Mouse (Mus musculus) hindbrain, postnatal 0 days (tissue): Measurements from ENCODE around the gene Gnb2. TPM values are rescaled to one million over a fixed set of nuclear protein-coding genes. Genes with fewer than 3 reads are reported as not detected.

ENCODE experiments used
- ATAC-seq: fragments of 200-750 bp; cut with Nextera tagmentation; 2 replicates; pipeline ENCODE4 v1.8.0; 2017; ENCODE audit warnings: mild to moderate bottlenecking, moderate TSS enrichment, moderate library complexity
- DNase-seq: peaks from one replicate; pipeline ENCODE4 v3.0.0-alpha.2; 2015; ENCODE audit warnings: low spot score
- H3K27ac ChIP-seq: fragments of 300-500 bp; sonication (generic); 2 replicates; pipeline ENCODE4 v1.5.1; 2014; ENCODE audit warnings: mild to moderate bottlenecking
- H3K27me3 ChIP-seq: fragments of 300-500 bp; sonication (generic); 2 replicates; pipeline ENCODE4 v1.6.1; 2014; ENCODE audit warnings: low read length, mixed read lengths; ENCODE audit not compliant: insufficient read depth
- H3K36me3 ChIP-seq: fragments of 300-500 bp; sonication (generic); 2 replicates; pipeline ENCODE4 v1.6.1; 2014; ENCODE audit warnings: low read length, mixed read lengths; ENCODE audit not compliant: insufficient read depth
- H3K4me1 ChIP-seq: fragments of 300-500 bp; sonication (generic); 2 replicates; pipeline ENCODE4 v1.6.1; 2014; ENCODE audit warnings: antibody characterized with exemption, low read length, mixed read lengths; ENCODE audit not compliant: insufficient read depth
- H3K4me2 ChIP-seq: fragments of 300-500 bp; sonication (generic); 2 replicates; pipeline ENCODE4 v1.6.1; 2014; ENCODE audit warnings: low read depth, mild to moderate bottlenecking, low read length, moderate library complexity, mixed read lengths
- H3K4me3 ChIP-seq: fragments of 300-500 bp; sonication (generic); 2 replicates; pipeline ENCODE4 v1.5.1; 2014; ENCODE audit warnings: low read length
- H3K9ac ChIP-seq: fragments of 300-500 bp; sonication (generic); replicated peaks from 2 replicates; pipeline ENCODE4 v1.6.1; 2014; ENCODE audit warnings: mild to moderate bottlenecking, low read length, moderate library complexity, mixed read lengths
- H3K9me3 ChIP-seq: fragments of 300-500 bp; sonication (generic); 2 replicates; pipeline ENCODE4 v1.6.1; 2016; ENCODE audit warnings: low read length, mixed read lengths
- CTCF ChIP-seq: IDR thresholded peaks from 2 replicates; pipeline ENCODE4 v1.5.1; 2016; ENCODE audit warnings: antibody characterized with exemption, control low read depth, low read depth
- WGBS: fragments of 180-500 bp; shearing (Covaris S2); extraction: QIAGEN DNeasy Blood & Tissue Kit; methylation state at CpG from one replicate; pipeline ENCODE4 v1.1.7; 2014; 5-methylcytosine and 5-hydroxymethylcytosine counted together
- polyA plus RNA-seq: library from polyadenylated mRNA; unstranded; fragments of >200 nt; fragmentation: Nextera tagmentation; extraction: Ambion mirVana; gene quantifications from 2 replicates; pipeline ENCODE4 v1.2.1, GENCODE M21; 2015
- total RNA-seq: library from RNA; depleted of rRNA; stranded (reverse); fragments of >200 nt; gene quantifications from 2 replicates; pipeline ENCODE4 v1.2.3, GENCODE M21; 2014

Gene Gnb2
- total and polyA plus RNA-seq, 2 experiments from 2014 or later = 592 to 1,251 TPM

GRCm38 (mm10) chr5:137569665-137570064, 36.4 kb upstream of the Gnb2 start, which contains the start of gene Tfr2:
Tfr2 (plus strand) TSS chr5:137569840.
- ATAC-seq (no peak), DNase-seq (no peak)
- Histone ChIP-seq H3K4me2 (no peak within 1 kb of the TSS), H3K9ac (no peak within 1 kb of the TSS), H3K4me1 (no peaks in the 10 kb centered on the region), H3K27me3 (no peaks in the 10 kb centered on the region), H3K27ac (no peak within 1 kb of the TSS), H3K36me3 (peaks cover 2% of the 10 kb centered on the region; the same call in 1 of the 2 replicates), H3K9me3 (no peaks in the 10 kb centered on the region), H3K4me3 (no peak within 1 kb of the TSS)
- 32% methylated on average over 9 of the region's 9 CpGs for WGBS
- no peak for TF ChIP-seq CTCF

- no peaks in the 10 kb centered on the region for H3K27me3 ChIP-seq
- no peak overlapping the region for H3K27ac ChIP-seq
- H3K9me3 ChIP-seq = no peaks in the 10 kb centered on the region
- WGBS = 78% methylated on average over 12 of the region's 12 CpGs
- H3K4me2 ChIP-seq = no peak overlapping the region
- H3K4me1 ChIP-seq = no peaks in the 10 kb centered on the region
- no peak for ATAC-seq
- no peak for TF ChIP-seq CTCF
- H3K9ac ChIP-seq = no peak overlapping the region
- no peak for DNase-seq
- H3K36me3 ChIP-seq = peaks cover 7% of the 10 kb centered on the region; the same call in 1 of the 2 replicates
- no peak overlapping the region for H3K4me3 ChIP-seq
These were observed 35.7 kb upstream of the Gnb2 start for GRCm38 (mm10) chr5:137569031-137569430.

- DNase-seq (no peak), ATAC-seq (no peak)
- Histone ChIP-seq H3K27me3 (no peaks in the 10 kb centered on the region), H3K4me1 (no peaks in the 10 kb centered on the region), H3K4me2 (no peak overlapping the region), H3K9me3 (no peaks in the 10 kb centered on the region), H3K27ac (no peak overlapping the region), H3K9ac (no peak overlapping the region), H3K36me3 (peaks cover 7% of the 10 kb centered on the region; the same call in 1 of the 2 replicates), H3K4me3 (no peak overlapping the region)
- TF ChIP-seq CTCF = no peak
- WGBS = 79% methylated on average over 8 of the region's 8 CpGs
These were observed 35.0 kb upstream of the Gnb2 start for GRCm38 (mm10) chr5:137568223-137568798.

GRCm38 (mm10) chr5:137566416-137566815, 33.1 kb upstream of the Gnb2 start:
- H3K4me2 ChIP-seq = no peak overlapping the region
- H3K36me3 ChIP-seq = peaks cover 7% of the 10 kb centered on the region; the same call in 1 of the 2 replicates
- no peak for TF ChIP-seq CTCF
- H3K27me3 ChIP-seq = no peaks in the 10 kb centered on the region
- H3K4me1 ChIP-seq = no peaks in the 10 kb centered on the region
- H3K4me3 ChIP-seq = no peak overlapping the region
- 93% methylated on average over 5 of the region's 5 CpGs for whole genome bisulfite sequencing
- H3K9ac ChIP-seq = no peak overlapping the region
- H3K9me3 ChIP-seq = no peaks in the 10 kb centered on the region
- ATAC-seq (no peak), DNase-seq (no peak)
- H3K27ac ChIP-seq = no peak overlapping the region

- no peak for TF ChIP-seq CTCF
- H3K36me3 ChIP-seq = peaks cover 7% of the 10 kb centered on the region; the same call in 1 of the 2 replicates
- no peak overlapping the region for H3K27ac ChIP-seq
- ATAC-seq (no peak), DNase-seq (no peak)
- no peak overlapping the region for H3K9ac ChIP-seq
- H3K27me3 ChIP-seq = no peaks in the 10 kb centered on the region
- H3K9me3 ChIP-seq = no peaks in the 10 kb centered on the region
- H3K4me3 ChIP-seq = no peak overlapping the region
- no peak overlapping the region for H3K4me2 ChIP-seq
- 54% methylated on average over 6 of the region's 6 CpGs for WGBS
- H3K4me1 ChIP-seq = no peaks in the 10 kb centered on the region
These were observed 32.4 kb upstream of the Gnb2 start for GRCm38 (mm10) chr5:137565744-137566143.

- WGBS = 67% methylated on average over 10 of the region's 10 CpGs
- H3K4me3 ChIP-seq = no peak overlapping the region
- no peak for TF ChIP-seq CTCF
- no peak overlapping the region for H3K9ac ChIP-seq
- no peak overlapping the region for H3K27ac ChIP-seq
- H3K9me3 ChIP-seq = no peaks in the 10 kb centered on the region
- no peak for DNase-seq
- no peak for ATAC-seq
- no peaks in the 10 kb centered on the region for H3K4me1 ChIP-seq
- no peak overlapping the region for H3K4me2 ChIP-seq
- H3K27me3 ChIP-seq = no peaks in the 10 kb centered on the region
- H3K36me3 ChIP-seq = peaks cover 7% of the 10 kb centered on the region; the same call in 1 of the 2 replicates
These were observed 29.7 kb upstream of the Gnb2 start for GRCm38 (mm10) chr5:137562965-137563364.

GRCm38 (mm10) chr5:137561556-137561955, 28.2 kb upstream of the Gnb2 start:
- Histone ChIP-seq H3K4me2 (no peak overlapping the region), H3K4me1 (no peaks in the 10 kb centered on the region), H3K9ac (no peak overlapping the region), H3K9me3 (no peaks in the 10 kb centered on the region), H3K36me3 (peaks cover 7% of the 10 kb centered on the region; the same call in 1 of the 2 replicates), H3K4me3 (no peak overlapping the region), H3K27ac (no peak overlapping the region), H3K27me3 (no peaks in the 10 kb centered on the region)
- TF ChIP-seq CTCF = no peak
- ATAC-seq = no peak
- WGBS = 47% methylated on average over 6 of the region's 6 CpGs
- no peak for DNase-seq
